14 mouse cellular contexts compared by ENCODE assay signal in genomic region chr14:100328602-100329276, GRCm38 (mm10).
"Had no signal": no experiment of that assay in that cellular context is flagged by ENCODE, and none has a peak within 500 bp of the region (broad histone marks: within the 10 kb centered on the region; RNA-seq: fewer than 3 reads in every experiment).

No protein-coding gene starts in this region.

- H3K4me2 ChIP-seq: hindbrain, embryonic 15.5 days; kidney, embryonic 15.5 days; limb, embryonic 15.5 days; midbrain, embryonic 13.5 days had no signal

- ATAC-seq: inflammation-experienced regulatory T-cells, adult 6 months; midbrain, embryonic 13.5 days had no signal

- H3K27ac ChIP-seq: hindbrain, embryonic 15.5 days; kidney, embryonic 15.5 days; limb, embryonic 15.5 days; liver, embryonic 14.5 days; midbrain, embryonic 13.5 days had no signal

- H3K4me3 ChIP-seq: hindbrain, embryonic 15.5 days; kidney, embryonic 15.5 days; limb, embryonic 15.5 days; midbrain, embryonic 13.5 days had no signal

- DNase-seq: kidney, adult 2 months; kidney, postnatal 14 days; layer of hippocampus, adult 9-11 months; layer of hippocampus, postnatal 36 days; lung, adult 2 months; right cerebral cortex, postnatal 25 days; thymus, adult 2 months; thymus, postnatal 25 days had no signal

- H3K9ac ChIP-seq: hindbrain, embryonic 15.5 days; kidney, embryonic 15.5 days; limb, embryonic 15.5 days; liver, embryonic 14.5 days; midbrain, embryonic 13.5 days had no signal

- H3K4me1 ChIP-seq: hindbrain, embryonic 15.5 days; kidney, embryonic 15.5 days; limb, embryonic 15.5 days; midbrain, embryonic 13.5 days had no signal

- H3K9me3 ChIP-seq: hindbrain, embryonic 15.5 days; kidney, embryonic 15.5 days; limb, embryonic 15.5 days; midbrain, embryonic 13.5 days had no signal

- H3K27me3 ChIP-seq: hindbrain, embryonic 15.5 days; kidney, embryonic 15.5 days; limb, embryonic 15.5 days; midbrain, embryonic 13.5 days had no signal

- H3K36me3 ChIP-seq: hindbrain, embryonic 15.5 days; kidney, embryonic 15.5 days; limb, embryonic 15.5 days; midbrain, embryonic 13.5 days had no signal
